ENCODE assay signal across 12 mouse cellular contexts in the genomic region with DNA sequence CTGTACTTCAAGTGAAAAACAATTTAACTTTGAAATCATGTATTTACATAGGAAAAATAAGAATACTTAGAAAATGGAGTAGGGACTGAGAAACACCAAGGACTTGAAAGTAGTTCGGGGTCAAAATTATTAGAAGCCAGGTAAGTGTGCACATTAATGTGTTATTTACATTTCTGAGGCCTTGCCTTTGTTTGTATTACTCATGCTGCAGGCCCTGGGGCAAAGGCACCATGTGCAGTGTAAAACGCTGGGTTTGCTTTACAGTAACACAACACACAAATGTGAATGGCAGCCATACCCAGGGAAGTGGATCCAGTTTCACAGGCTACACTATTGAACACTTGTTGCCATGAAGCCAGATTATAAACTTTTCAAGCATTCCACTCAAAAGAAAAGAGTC.
"Had no signal": no experiment of that assay in that cellular context is flagged by ENCODE, and none has a peak within 500 bp of the region (broad histone marks: within the 10 kb centered on the region; RNA-seq: fewer than 3 reads in every experiment).

No protein-coding gene starts in this region.

- H3K9me3 ChIP-seq: intestine, embryonic 15.5 days; limb, embryonic 13.5 days; midbrain, embryonic 12.5 days; neural tube, embryonic 13.5 days had no signal

- ATAC-seq: intestine, embryonic 15.5 days; midbrain, embryonic 16.5 days had no signal

- H3K27ac ChIP-seq: hindbrain, embryonic 14.5 days; intestine, embryonic 15.5 days; limb, embryonic 13.5 days; liver, embryonic 14.5 days; midbrain, embryonic 12.5 days; neural tube, embryonic 13.5 days had no signal

- H3K36me3 ChIP-seq: intestine, embryonic 15.5 days; limb, embryonic 13.5 days; midbrain, embryonic 12.5 days had no signal

- H3K9ac ChIP-seq: hindbrain, embryonic 14.5 days; intestine, embryonic 15.5 days; limb, embryonic 13.5 days; liver, embryonic 14.5 days; midbrain, embryonic 12.5 days; neural tube, embryonic 13.5 days had no signal

- H3K27me3 ChIP-seq: intestine, embryonic 15.5 days; limb, embryonic 13.5 days; midbrain, embryonic 12.5 days; neural tube, embryonic 13.5 days had no signal

- DNase-seq: kidney, adult 2 months; kidney, postnatal 4 days; right cerebral cortex, postnatal 14 days; thymus, postnatal 36 days had no signal

- H3K4me3 ChIP-seq: intestine, embryonic 15.5 days; layer of hippocampus, adult 2 months; limb, embryonic 13.5 days; midbrain, embryonic 12.5 days; neural tube, embryonic 13.5 days had no signal

- H3K4me2 ChIP-seq: hindbrain, embryonic 14.5 days; intestine, embryonic 15.5 days; limb, embryonic 13.5 days; midbrain, embryonic 12.5 days; neural tube, embryonic 13.5 days had no signal
